Mouse (Mus musculus): ENCODE results near the gene Smdt1. TPM values are rescaled to one million over a fixed set of nuclear protein-coding genes. Genes with fewer than 3 reads are reported as not detected.
"Not testable (repeated sequence)": the region's sequence is repeated elsewhere in the genome, so short reads cannot be mapped to it uniquely, and the experiment has no call there.

Gene Smdt1
- total RNA-seq, 4 experiments from 2014 or later, result 137 to 205 (median 157) TPM

DNA sequence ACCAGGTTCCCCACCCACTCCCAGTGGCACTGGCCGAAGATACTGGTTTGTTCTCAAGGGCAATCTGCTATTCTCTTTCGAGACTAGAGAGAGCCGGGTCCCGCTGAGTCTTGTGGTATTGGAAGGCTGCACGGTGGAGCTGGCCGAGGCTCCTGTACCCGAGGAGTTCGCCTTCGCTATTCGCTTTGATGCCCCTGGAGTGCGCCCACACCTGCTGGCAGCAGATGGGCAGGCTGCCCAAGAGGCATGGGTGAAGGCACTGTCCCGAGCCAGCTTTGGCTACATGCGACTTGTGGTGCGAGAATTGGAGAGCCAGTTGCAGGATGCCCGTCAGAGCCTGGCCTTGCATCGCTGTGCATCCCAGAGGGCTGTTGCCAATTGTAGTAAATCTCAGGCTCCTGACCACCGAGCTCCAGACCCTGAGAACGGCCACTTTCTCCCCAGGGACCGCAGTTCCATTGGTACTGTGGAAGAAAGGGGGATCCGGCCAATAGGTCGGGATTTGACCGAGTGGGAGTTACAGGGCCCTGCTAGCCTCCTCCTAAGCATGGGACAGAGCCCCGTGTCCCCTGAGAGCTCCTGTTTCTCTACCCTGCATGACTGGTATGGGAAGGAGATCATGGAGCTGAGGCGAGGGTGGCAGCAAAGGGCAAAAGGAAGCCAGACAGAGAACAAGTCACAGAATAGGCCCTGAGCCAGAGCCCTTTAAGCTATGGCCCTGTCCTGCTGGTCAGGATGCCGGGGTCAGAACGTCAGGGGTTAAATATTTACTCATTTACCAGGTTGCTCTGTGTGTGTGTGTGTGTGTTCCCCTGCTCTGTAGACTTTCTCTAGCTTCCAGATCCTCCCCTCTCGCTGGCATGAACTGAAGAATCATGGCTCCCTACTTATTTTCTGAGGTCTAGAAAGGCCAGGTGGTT, 4.9 kb downstream of the Smdt1 start:
- DNase-seq, result no peak

DNA sequence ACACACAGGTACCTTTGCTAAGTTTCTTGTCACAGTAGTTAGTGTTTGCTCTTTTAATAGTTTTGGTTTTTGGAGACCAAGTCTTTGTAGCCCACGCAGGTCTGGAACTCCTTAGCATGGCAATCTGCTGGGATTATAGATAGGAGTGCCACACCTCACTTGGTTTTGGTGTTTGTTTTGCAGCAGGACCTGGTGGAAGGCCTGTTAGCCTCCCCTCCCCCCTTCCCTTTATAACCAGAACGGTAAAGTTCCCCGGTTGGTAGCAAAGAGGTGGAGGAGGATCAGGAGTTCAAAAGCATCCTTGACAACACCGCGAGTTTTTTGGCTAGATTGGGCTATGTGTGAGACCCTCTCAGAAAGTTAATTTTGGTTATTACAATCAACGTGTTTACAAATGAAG, 6.2 kb downstream of the Smdt1 start:
- no peak for DNase-seq

DNA sequence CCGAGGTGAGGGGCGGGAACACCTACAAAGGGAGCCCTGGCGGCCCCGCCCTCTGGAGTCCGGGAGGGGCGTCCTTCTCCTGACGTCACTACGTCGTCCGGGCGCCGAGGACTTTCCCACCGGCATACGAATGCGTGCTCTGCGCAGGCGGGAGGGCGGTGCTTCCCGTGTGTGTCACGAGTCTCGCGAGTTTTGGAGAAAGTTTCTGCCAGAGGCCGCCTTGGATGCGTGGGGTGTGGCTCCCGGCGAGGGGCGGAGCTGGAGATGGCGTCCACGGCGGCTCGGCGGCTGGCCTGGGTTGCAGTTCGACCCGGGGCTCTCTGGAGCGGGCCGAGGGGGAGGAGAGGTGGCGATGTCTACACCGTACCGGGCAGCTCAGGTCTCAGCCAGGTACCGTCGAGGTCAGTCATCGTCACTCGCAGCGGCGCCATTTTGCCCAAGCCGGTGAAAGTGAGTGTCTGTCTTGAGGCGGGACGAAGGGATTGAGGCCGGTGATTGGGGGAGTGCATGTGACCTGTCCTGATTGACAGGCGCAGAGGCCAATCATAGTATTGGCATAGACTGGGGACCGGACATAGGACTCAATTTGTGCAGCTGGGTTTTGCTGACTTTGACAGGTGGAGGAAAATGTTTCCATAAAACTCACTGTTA, 7.2 kb downstream of the Smdt1 start:
- peak; percentile 98 for DNase-seq

DNA sequence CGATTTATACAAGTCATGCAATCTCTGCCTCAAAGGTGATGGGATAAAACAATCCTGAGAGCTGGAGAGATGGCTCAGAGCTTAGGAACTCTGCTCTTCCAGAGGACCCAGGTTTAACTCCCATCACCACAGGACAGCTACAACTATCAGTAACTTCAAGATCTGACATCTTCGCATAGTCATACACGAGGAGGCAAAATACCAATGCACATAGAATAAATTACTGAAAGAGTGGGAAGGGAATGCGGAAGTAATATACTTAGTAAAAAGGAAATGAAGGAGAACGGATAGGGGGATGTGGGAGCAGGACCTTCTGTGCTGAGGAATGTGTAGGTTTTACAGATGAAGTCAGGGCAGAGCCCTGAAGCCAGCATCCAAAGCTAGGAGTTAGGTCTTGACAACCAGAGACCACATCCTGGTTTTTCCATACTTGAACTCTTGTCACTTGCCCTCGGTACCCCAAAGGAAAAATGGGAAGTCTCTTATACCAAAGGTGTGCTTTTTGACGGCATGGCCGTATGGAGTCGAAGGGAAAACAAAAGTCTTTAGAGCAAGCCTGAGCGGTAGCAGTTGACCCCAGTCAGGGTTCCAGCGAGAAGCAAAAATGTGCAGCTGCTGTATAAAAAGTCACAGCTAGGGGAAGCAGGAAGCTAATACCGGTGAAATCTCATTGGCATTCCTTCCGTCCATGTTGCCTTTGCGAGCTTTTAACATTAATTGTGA, 8.0 kb downstream of the Smdt1 start:
- DNase-seq, result no peak

DNA sequence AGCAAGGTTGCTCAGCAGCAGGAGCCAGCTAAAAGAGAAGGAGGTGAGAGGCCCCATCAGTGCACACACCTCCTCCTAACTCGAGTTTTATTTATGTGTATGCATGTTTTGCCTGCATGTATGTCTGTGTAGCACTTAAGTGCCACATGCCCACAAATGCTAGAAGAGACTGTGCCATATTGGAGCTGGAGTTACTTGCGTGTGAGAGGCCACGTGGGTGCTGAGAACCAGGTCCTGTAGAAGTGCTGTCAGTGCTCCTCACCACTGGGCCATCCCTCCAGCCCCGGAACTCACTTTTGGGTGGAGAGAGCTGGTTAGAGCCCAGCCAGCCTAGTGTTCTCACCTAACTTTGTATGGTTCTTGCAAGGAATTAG, 8.5 kb downstream of the Smdt1 start:
- no peak for DNase-seq

DNA sequence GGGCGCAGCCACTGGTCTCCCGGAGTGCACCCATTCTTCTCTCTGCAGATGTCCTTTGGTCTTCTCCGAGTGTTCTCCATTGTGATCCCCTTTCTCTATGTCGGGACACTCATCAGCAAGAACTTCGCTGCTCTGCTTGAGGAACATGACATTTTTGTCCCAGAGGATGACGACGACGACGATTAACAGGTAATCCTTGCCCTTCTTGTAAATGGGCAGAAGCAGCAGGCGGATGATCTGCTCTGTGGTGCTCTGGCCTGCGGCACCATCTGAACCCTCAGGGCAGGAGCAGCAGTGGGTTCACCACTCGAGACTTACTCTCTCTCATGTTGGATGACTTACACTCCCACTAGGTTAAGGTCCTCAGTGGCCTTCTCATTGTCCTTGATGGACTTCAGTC, 9.1 kb downstream of the Smdt1 start:
- no peak for DNase-seq

DNA sequence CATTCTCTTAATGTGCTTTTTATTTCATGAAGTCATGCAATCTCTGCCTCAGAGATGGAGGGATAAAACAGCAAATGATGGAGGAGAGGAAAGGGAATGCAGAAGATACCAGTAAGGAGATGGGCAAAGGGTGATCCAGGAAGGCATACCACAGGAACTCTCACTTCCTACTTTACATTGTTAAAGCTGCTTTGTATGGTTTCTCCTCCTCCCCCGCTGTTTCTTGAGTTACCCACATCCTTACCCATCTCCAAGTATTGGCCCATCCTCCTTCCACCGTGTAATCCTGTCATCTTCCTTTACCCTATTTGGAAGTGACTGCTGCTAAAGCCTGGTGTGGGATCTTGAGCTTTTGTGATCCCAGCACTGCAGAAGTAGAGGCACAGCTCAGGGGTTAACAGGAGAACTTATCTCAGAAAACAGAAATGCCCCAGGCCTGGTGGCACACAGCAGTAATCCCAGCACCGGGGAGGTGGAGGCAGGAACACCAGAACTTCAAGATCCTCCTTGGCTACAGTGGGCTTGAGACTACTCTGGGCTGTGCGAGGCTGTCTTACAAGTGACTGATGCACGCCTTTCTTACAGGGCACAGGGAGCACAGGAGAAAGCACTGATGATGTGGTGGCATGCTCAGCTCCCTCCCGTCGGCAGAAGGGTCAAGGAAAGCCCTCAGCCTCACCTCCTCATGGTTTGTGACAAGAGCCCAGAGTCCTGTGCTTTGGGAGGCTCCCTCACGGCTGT, 9.7 kb downstream of the Smdt1 start:
- DNase-seq, result no peak

DNA sequence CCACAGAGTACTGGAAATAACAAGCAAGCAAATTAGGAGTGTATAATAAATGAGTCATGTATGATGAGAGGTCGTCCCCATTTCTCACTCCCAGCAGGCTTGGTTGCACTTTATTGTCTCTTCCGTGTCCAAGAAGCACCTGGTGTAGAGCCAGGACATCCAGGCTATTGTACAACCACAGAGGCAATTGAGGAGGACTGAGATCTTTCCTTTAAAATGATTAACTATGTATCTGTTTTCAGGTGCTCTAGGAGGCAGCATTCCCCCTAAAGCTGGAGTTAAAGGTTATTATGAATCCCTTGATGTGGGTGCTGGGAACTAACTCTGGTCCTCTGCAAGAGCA, 10.2 kb downstream of the Smdt1 start:
- DNase-seq, result no peak

DNA sequence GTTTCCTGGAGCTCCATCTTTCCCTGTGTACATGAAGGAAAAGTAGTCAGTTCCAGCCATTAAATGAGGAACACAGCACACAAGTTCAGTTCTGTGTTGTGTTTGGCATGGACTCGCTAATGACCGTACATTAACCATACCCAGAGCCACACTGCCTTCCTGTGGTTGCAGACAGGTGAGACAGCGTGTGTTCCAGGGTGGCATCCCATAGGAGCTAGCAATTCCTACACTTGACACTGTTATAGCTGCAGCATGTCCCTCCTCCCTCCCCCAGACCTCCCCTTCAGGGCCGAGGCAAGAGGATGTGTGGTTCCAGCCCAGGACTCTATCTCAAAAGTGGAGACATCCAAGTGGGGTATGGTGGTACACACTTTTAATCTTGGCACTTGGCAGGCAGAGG, 11.6 kb downstream of the Smdt1 start:
- no peak for DNase-seq

DNA sequence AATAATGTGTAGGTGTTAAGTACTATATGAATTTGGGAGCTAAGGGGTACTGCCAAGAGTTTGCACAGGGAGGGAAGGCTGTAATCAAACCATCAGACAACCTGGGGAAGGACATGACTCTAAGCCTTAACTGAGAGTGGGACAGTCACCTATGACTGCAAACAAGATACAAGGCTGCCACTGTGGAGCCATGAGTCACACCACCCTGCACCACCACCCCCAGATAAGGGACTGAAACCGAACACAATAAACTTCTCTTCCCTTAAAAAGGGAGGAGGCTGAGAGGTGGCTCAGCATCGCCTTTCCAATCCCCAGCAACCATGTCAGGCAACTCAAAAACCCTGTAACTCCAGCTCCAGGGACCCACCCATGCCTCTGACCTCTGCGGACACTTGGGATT, 12.7 kb downstream of the Smdt1 start:
- no peak for DNase-seq

DNA sequence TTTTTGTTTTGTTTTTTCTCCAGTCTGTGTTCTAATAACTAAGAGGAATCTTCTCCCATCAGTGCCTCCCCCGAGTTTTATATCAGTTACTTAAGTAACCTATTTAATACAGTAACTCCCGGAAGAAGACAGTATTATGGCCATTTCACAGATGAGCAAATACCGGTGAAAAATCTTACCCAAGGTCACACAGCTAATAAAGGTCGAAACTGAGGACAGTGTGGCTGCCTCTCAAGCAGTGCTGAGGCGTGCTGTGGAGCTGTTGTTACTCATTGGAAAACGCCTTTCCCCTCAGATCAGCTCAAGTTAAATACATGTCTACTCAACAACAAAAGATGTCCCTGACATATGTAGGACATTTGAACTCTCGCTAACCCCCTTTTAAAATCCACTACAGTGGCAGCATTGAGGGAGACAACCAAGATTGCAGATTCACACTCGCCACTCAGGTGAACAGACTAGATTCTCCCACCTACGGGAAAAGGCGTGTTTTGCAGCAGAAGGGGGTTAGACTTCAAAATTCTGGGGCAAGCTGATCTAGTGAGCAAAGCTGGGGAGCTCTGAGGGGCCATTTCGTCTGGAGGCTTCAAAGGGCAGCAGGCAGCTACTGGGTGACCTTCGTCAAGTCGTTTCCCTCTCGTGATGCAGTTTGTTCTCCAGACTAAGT, 14.5 kb downstream of the Smdt1 start:
- no peak for DNase-seq

DNA sequence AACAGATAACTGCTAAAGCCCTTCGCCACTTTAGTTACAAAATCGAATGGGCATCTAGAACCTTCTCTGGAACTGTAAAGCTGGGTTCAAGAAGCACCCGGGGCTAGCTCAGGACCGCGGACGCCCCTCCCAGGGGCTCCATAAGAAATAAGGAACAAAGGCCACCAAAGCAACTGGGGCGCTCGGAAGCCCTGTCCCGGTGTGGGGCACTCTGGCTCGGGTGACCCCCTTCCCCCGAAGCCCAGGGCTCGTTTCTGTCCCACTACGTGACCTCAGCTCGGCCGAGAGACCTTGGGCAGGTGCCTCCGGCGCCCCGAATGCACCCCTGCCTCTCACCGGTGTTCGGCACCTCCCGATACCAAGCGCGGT, 15.0 kb downstream of the Smdt1 start:
- no peak for DNase-seq

DNA sequence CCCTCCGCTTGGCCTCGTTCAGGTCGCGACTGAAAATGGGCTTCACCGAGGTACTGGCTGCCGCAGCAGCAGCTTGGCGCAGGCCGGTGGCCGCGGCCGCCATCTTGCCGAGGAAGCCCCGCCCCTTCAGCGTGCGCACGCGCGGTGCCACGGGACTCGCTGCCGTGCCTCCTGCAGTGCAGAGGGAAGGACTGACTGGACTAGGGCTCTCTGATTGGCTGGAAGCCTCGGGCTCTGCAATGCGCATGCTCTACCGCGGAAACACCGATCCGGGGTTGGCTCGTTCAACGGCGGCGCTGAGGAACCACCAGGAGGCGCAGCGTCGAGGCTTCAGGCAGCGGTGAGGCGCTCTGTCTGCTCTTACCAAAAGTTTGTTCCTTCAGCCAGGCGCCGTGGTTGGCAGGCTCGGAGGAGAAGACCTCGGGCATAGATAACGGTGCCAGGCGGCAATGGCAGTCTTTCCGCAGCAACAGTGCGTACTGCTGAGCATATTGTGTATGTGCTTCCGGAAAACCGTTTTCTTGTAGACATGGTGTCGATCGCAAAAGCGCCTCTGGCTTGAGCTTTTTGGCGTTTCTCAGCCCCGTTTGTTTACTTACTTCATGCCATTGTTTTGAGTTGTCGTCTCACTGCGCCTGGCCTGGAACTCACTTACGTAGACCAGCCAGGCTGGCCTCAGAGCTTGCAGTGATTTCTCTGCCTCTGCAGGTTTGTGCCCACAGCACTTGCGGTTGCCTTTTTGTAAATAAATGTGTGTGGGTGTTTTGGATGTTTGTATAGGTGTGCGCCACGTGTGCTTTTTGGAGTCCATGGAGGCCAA, 15.6 kb downstream of the Smdt1 start, which contains the start of gene Ndufa6:
Gene Ndufa6 (minus strand): TSS at position 197 of the 820 bp plus-strand sequence.
- peak; percentile 96 for DNase-seq

DNA sequence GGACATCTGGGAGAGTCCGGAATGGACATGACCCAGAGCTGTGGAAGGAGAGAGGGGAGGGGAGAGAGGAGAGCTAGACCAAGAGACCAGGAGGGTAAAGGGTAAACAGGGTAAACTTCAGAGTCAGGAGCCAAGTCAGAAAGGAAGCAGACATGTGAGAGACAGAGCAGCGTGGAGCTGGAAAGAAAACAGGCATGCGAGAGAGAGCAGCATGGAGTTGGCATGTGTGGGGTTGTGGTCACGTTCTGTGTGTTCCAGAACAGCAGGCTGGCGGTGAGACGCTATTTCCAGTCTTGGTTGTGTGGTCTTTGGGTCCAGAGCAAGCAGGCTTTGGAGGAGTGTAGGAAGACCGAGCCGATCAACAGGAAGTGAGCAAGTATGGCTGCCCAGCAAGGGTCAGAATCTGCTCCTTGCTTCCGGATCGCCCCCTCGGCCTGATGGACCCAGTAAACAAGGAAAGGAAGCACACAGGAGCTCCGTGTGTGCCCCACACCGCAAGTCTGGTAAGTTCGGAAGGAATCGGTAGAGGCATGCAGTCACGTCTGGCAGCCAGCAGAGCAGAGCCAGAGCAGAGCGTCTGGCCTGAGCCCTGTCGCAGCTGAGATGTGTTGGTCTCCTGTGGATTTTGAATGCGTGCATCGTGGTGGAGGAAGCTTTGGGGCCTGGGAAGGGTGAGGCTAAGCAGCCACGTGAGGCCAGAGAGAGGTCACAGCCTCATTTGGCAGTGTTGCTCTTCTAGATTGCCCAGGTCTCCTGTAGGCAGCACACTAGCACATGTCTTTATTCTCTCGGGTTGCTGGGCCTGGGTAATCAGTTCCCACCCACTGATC, 19.9 kb downstream of the Smdt1 start:
- no peak for DNase-seq

DNA sequence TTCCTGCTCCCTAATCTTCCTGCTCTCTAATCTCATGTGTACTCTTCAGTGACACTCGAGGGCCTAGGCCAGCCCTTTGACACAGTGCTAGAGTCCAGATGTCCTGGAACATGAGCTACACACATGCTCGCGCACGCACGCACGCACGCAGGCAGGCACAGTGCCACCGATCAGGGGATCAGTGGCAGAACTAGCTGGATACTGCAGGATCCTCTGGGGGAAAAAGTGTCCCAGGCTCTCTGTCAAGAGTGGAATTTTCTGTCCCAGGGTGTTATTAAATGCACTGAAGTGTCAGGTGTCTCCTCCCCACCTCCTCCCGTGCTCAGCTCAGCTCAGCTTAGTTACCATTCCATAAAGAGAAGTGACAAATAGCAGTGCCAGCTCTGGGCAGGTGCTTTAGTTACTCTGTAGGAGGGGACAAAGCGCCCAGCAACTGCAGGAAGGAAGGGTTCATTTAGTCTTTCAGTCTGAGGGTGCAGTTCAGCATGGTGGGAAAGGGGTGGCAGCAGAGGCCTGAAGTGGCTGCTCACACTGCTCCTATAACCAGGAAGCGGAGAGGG, 22.8 kb downstream of the Smdt1 start:
- DNase-seq, result no peak

DNA sequence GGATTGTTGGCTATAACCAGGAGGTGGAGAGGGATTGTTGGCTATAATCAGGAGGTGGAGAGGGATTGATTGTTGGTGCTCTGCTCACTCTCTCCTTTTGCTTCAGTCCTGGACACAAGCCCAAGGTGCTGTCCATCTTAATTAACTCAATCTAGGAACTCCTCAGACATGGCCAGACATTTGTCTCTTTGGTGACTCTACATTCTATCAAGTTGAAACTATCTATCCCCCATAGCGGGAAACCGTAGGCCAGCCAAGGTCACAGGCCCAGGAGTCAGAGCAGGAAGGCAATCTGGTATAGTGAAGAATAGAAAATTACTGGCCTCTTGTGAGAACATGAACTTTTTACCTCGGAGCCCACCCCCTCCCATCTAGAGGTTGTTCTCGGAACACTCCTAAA, 23.5 kb downstream of the Smdt1 start:
- no peak for DNase-seq

DNA sequence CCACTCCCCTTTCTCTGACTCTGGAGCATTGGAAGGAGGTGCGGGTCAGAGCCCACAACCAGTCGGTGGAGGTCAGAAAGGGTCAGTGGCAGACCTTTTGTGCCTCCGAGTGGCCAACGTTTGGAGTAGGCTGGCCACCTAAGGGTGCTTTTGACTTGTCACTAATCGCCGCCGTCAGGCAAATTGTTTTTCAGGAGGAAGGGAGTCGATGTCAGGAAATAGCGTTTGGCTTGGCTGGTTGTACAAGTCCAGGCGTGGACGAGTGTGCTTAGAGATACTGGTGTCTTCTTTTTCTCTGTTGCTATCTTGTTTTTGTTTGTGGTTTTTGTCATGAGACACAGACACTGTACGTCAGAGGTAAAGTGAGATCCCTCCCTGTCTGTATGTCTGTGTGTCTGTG, 25.0 kb downstream of the Smdt1 start:
- not testable (repeated sequence) for DNase-seq

DNA sequence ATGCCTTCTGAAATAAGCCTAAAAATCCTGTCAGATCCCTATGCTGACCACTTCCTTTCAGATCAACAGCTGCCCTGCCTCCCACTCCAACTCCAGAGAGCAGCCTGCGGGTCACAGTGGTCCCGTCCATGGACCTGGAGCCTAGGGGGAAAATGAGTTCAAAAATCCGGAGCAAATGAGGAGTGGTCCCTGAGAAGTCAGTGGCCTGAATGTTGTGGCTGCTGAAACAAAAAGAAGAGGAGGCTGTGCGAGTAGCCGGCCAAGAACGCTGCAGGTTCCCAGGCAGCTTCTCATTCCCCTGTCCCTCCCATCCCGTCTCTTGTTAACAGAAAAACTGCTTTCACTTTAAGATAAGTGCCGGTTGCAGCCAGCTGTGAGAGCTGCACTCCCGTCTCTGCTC, 25.8 kb downstream of the Smdt1 start:
- DNase-seq, result not testable (repeated sequence)

DNA sequence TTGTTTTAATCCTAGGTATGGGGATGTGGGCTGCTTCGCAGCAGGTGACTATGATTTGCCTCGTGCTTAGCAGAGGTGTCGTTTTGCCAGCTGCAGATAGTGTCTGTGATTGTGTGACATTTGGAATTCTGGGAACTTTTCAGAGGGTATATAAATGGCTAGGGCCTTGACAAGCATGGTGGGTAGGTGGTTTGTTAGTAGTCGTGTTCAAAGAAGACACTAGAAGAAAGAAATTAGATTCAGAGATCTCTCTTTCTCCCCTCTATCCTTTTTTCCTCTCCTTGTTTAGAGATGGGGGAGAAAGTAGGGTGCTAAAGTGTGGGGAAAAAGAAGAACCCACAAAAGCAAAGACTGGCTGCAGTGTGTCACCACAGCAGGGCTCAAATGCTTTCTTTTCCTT, 29.4 kb downstream of the Smdt1 start:
- DNase-seq, result no peak

DNA sequence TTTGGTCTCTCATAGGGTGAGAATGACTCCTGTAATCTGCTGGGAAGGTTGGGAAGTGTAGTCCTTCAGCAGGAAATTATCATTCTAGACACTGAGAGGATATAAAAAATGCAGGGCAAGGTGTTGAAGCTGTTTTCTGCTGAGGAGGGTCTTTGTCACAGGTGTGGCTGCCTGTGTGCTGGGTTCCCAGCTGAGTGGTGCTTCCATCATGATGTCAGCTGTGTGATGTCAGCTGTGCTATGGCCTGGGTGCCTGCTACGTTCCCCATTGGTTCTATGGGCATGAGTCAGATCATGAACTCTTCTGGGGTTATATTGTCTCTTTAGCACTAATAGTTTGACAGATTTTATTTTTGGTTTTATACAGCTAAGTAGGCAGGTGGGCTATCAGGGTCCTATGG, 30.1 kb downstream of the Smdt1 start:
- DNase-seq, result no peak
